Mouse (Mus musculus): Measurements from ENCODE around the gene Prss44. TPM values are rescaled to one million over a fixed set of nuclear protein-coding genes. Genes with fewer than 3 reads are reported as not detected.

Gene Prss44
- total RNA-seq, 2 experiments from 2014 or later: not detected

Other genes starting within 250 kb of the Prss44 start
- 1 to 10 TPM; 1.1 to 2.0 TPM for gene Nradd, start 189.5 kb upstream of the Prss44 start, total RNA-seq (2021)
- gene Nbeal2, start 159.8 kb upstream of the Prss44 start, total RNA-seq (2021): 1 to 10 TPM; 8.2 to 8.7 TPM
- 10 to 100 TPM; 61.6 to 66.8 TPM for gene Ccdc12, start 157.5 kb upstream of the Prss44 start, total RNA-seq (2021)
- over 10,000 TPM; 11,742 to 12,072 TPM for gene Myl3, start 72.1 kb upstream of the Prss44 start, total RNA-seq (2021)
- 1 to 10 TPM; 7.6 to 7.9 TPM for gene Pth1r, start 66.8 kb upstream of the Prss44 start, total RNA-seq (2021)
- gene Prss42, start 15.8 kb upstream of the Prss44 start, total RNA-seq (2021): not detected
- not detected for gene Prss43, start 12.7 kb downstream of the Prss44 start, total RNA-seq (2021)
- gene Prss45, start 20.6 kb downstream of the Prss44 start, total RNA-seq (2021): not detected
- not detected for gene Prss46, start 30.5 kb downstream of the Prss44 start, total RNA-seq (2021)
- not detected for gene Prss50, start 44.0 kb downstream of the Prss44 start, total RNA-seq (2021)
- 10 to 100 TPM in 1 of 2 experiments, 1 to 10 TPM in 1; 9.7 to 15.0 TPM for gene Als2cl, start 65.9 kb downstream of the Prss44 start, total RNA-seq (2021)
- 1 to 10 TPM; 1.2 to 1.3 TPM for gene Tmie, start 66.1 kb downstream of the Prss44 start, total RNA-seq (2021)
- not detected for gene Fam240a, start 102.9 kb downstream of the Prss44 start, total RNA-seq (2021)
- gene Tdgf1, start 132.2 kb downstream of the Prss44 start, total RNA-seq (2021): not detected
- 100 to 1,000 TPM; 142 to 144 TPM for gene Lrrc2, start 137.6 kb downstream of the Prss44 start, total RNA-seq (2021)
- gene Rtp3, start 176.6 kb downstream of the Prss44 start, total RNA-seq (2021): 1 to 10 TPM; 4.0 to 4.3 TPM
- under 1 TPM in 1 of 2 experiments, not detected in 1; 0.78 TPM for gene Ltf, start 205.3 kb downstream of the Prss44 start, total RNA-seq (2021)
- 10 to 100 TPM in 1 of 2 experiments, 1 to 10 TPM in 1; 8.2 to 10.4 TPM for gene Ccrl2, start 243.5 kb downstream of the Prss44 start, total RNA-seq (2021)

All from heart, postnatal 25 days (tissue).